Mouse (Mus musculus): ENCODE data around the gene Clstn2.

The Clstn2 gene

DNA sequence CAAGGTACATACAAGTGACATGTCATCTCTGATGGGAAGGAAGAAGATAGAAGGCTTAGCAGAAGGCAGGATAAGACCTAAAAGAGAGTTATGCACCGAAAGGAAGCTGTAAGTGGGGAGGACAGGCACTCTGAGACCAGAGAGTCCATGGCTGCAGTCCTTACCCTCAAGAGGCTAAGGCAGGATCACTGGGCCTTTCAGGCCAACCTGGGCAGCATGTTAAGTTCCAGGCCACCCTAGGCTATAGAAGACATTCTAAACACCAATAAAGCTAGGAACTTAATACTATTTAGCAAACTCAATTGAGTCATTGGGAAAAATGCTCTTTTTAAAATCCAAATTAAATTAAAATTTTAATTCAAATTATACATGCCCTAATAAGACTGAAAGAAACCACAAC lies 258.0 kb downstream of the Clstn2 start:
- DNase-seq (ENCODE audit: low spot score in 2 of 2) = no peak

DNA sequence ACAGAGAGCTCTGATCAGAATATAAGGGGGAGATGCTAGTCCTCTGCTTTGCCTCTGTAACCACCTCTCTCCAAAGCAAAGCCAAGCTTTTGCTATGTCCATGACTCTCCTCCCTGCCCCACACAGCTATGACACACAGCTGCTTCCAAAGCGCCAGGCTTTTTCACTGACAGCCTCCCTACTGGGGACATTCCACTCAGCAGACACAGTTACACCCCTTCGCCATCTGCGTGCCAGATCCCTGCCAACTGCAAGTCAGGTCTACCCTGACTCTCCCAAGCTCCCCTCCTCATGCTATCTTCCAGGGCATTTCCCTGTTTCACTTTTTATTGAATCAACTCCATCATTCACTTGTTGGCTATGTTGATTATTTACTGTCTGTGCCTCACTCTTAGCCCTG lies 259.1 kb downstream of the Clstn2 start:
- DNase-seq (ENCODE audit: low spot score in 2 of 2) = no peak

DNA sequence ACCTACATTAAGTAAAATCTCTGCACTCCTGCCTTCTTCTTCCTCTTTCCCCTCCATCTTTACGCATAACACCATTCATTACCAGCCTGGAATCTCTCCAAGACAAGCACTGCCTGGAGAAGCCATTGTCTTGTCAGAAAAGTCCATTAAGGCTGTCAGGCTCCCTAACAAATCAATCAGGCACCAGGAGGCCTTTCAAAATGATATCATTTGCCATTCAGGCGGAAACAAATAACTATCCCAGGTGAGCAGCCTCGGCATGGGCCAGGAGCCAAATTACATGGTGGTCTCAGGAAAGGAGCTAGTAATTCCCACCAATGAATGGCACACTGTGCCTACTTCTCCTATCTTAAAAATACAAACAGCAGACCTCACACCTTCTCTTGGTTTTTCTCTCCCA lies 260.6 kb downstream of the Clstn2 start:
- no peak for DNase-seq (ENCODE audit: low spot score in 2 of 2)

DNA sequence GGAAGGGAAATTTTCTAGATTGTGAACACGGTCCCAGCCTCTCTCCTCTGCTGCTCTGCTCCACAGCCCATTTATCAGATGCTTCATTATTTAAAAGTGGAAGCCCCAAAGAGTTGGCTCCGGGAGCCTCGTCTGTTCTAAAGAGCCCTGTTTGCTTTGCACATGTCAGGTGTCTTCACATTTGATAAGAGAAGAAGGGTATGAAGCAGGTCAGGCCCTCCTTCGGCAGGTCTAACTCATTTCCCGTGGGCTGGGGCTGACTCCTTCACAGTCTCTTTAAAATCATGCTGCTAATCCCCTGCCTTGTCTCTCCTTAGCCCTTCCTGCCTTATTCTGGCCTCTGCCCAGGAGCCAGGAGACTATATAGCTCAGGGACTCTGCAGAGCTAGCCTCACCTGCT lies 263.6 kb downstream of the Clstn2 start:
- no peak for DNase-seq (ENCODE audit: low spot score in 2 of 2)

DNA sequence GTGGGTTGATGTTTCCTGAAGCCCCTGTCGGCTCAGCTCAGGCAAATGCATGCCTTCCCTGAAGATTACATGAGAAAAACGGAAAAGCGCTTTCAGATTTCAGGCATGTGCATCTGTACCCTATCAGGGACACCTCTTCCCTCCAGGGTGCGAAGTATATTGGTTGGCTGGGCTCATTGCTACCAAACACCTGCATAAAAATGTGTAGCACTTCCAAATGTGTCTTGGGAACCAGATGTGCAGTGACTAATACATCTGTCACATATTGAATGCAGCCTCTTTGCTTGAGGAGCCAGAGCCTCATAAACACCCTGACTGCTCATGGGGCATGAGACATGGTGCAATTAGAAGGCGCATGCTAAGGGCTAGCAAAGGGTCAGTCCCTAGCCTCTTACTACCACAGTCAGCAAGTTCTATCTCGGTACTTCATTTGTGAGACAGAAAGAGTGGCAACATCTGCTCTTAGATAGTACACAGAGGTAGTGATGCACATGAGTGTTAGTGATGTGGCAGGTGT lies 267.7 kb downstream of the Clstn2 start:
- no peak for DNase-seq (ENCODE audit: low spot score in 2 of 2)

DNA sequence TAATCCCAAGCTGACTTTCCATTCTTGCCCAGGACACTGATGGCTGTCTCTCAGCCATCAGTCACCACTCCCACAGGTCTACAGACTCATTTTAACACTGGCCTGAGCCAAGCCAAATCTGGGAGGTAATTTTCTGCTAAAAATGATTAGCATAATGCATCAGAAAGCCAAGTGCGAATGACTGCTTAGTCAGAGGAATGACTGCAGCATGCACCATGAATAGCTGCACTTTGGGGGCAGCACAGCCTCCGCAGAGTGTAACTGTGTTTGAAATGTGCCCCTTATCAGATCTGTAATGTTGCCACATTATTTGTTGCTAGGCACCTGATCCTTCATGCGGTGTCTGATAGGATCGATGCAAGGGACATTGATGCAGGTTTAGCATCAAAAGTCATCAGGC lies 269.9 kb downstream of the Clstn2 start:
- no peak for DNase-seq (ENCODE audit: low spot score in 2 of 2)

DNA sequence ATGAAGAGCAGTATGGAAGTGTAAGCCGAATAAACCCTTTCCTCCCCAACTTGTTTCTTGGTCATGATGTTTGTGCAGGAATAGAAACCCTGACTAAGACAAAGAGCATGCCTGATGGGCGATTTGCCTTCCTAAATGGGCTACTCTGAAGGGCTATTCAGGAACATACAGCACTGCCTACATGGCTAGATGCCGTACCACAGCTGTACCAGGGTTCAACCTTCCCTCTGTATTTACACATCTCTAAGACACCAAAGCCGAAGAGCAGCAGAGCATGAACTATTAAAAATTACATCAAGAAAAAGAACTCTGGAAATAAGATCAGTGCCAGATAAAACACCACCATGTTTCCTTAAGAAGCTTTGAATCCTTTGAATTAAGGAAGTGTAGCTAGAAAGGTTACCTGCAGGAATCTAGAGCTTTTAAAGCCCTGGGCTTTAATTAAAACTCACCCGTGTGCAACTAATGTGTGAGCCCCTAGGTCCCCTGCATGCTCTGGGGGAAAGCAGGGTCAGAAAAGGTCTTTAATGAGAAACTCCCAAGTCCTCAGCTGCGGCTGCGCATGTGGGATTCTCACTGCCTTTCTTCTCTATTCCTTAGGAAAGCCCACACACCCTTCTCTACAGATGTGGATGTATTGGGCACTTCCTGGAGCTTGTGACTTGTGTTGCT lies 277.2 kb downstream of the Clstn2 start:
- no peak for DNase-seq (ENCODE audit: low spot score in 2 of 2)

DNA sequence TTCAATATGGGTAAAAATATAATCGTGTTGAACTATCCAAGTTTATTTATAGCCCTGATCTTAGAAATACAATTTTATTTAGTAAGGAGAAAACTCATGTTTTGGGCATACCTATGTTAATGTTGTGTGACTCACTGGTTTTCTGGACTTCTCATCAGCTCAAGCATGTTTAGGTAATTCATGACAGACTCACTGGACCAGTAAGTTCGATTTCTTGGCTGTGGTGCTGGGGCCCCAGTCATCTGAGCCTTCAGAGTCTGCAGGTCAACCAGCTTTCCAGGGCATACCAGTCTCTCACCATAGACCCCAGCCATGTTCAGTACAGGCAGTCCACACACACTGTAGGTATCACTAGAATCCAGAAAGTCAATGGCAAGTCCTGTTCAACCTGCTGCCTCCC lies 279.3 kb downstream of the Clstn2 start:
- DNase-seq (ENCODE audit: low spot score in 2 of 2) = no peak

DNA sequence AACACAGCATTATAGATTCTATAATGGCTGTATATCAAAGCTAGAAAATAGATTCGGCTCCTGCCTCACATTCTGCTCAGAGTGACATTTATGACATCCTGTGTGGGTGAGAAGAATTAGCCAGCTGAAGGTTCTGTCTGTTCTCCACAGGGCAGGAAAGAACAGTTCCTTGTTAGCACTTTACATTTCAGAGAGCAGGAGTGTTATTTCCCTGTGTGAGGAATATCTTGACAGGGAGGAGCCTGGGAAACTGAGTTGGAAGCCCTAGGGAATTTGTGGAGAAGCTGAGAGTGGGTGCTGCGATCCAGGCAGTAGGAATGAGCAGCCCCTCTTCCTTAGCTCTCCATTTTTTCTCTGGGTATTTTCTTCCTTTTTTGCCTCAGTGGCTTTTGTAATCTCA lies 286.4 kb downstream of the Clstn2 start:
- DNase-seq (ENCODE audit: low spot score in 2 of 2) = no peak

DNA sequence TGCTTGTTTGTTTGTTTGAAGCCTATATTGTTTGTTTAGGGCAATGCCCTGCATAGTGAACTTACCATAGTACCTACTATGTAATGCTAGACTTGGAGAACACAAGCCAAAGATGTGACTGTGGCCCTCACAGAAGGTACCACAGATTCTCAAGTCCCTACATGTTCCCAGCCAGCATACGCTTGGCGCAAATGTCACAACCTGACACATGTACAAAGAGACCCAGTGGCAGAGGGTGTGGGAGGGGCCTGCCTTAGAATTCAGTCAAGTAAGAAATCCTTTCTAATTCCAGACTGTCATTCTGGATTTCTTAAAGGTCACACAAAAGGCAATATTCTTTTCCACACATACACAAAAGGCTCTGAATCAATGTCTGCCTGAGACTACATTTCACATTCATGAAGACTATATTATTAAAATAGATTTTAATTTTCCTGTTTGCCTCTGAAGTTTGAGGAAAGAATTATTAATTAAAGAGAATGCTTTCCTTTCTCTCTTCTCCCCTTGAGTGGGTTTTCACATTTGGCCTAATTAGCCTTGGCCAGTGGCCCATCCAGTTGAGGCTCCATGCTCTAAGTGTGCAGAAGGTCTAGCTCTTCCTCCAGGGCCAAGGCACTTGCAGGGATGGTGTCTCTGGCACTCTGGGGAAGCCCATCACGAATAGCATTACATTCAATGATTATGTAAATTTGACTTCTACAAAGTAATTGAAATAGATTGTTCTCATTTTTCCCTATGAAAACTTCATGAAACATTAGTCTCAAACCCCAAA lies 305.1 kb downstream of the Clstn2 start:
- no peak for DNase-seq (ENCODE audit: low spot score in 2 of 2)

DNA sequence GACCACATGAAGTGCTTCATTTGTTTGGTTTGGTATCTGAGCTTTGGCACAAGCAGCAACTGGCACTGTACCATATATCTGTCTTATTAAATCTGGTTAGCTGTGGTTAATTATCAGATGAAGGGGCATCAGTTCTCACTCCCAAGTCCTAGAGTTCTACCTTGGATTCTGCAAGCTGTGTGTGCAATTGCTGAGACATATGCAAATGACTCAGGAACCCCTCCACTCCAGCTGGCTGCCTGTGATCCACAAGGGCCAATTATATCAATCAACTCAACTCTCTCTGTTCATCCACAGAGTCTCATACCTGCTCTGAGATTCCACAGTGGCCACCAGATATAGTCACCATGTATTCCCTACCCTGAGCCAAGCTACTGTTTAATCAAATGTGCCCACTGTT lies 315.3 kb downstream of the Clstn2 start:
- no peak for DNase-seq (ENCODE audit: low spot score in 2 of 2)

DNA sequence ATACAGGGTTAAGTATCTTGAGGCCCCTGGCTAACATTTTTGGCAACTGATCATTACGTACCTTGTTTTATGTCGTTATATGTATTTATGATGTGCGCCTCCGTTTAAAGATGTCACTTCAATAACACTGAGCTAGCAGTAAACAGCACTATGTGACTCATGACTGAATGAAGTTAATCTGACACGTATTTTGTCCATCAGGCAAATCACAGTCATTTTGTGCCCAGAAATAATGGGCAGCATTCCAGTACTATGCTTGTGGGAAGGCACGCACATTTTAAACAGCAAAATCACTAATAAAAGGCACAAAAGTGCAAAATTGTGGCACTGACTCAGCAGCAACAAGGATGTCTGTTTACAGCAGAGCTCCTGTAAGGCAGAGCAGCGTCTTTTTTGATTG lies 316.0 kb downstream of the Clstn2 start:
- no peak for DNase-seq (ENCODE audit: low spot score in 2 of 2)

DNA sequence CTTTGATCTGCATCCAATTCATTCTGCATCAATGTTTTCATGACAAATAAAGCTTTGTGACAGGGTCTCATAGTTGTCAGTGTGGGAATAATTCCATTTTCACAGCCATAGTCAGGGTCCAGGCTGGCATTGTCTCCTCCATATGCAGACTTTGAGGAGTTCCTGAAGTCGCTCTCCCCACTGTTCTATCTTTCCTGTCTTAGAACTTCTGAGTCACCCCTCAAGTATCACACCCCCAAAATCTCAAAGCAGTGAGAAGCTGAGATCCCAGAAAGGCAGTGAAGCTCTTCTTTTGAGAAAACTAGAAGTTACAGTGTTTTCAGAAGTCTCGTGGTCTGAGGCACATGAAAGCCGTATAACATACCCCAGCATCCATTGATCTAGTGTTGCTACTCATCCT lies 320.1 kb downstream of the Clstn2 start:
- DNase-seq (ENCODE audit: low spot score in 2 of 2) = no peak

DNA sequence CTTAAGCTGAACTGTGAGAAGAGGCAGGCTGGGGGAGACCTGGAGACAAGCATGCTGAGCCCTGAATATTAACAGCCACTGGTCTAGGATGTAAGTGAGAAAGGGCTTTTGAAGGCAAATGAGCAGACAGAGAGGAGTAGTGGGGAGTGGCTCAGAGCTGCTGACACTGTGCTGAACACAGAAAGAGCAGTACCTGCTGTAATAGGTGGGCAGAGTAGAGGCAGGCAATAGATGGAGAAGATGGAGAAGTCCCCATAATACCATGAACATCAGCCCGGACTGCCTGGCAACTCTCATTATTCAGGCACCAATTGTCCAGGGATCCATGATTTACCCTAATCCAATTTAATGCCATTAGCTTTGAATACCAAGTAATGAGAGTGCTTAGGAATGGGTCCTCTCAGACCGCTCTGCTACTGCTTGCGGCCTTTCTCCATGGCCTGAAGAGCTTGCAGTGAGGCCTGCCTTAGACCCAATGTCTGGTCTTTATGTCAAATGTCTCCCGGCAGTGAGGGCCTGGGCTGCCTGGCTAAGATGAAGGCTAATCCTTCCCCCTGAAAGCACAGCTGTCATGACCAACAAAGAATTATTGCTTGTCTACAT lies 329.0 kb downstream of the Clstn2 start:
- no peak for DNase-seq (ENCODE audit: low spot score in 2 of 2)

DNA sequence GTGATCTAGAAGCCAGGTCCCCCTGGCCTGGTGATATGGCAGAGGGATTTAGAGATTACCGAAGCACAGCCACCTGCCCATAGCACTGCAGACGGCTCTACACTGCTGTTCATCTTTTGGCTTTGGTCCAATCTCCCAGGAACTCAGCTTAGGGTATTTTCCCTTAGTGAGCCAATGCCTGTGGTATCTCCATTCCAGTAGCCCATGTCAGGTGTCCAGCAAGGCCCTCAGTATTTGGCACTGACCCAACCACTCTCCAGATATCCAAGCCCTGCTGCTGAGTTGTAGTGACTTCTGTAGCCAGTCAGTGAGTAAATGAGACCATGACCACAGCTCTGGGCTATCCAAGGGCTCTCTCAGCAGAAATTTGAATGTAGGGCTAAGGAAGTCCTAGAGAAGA lies 330.0 kb downstream of the Clstn2 start:
- no peak for DNase-seq (ENCODE audit: low spot score in 2 of 2)

DNA sequence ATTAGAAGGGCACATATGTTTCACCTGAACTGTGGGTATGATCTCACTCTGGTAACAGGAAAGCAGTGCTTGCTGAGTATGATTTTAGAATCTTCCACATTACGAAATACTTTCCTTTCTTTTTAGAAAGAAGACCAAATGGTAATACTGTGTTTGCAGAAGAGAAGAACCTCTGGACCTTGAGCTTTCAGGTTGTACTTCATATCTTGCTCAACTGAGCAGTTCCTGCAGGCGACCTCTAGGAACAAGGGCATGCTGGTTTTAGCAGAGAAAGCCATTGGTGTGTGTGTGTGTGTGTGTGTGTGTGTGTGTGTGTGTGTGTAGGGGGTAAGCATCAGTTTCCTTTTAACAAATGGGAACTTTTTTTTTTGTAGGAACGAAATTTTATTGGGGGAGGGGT lies 333.0 kb downstream of the Clstn2 start:
- no peak for DNase-seq (ENCODE audit: low spot score in 2 of 2)

DNA sequence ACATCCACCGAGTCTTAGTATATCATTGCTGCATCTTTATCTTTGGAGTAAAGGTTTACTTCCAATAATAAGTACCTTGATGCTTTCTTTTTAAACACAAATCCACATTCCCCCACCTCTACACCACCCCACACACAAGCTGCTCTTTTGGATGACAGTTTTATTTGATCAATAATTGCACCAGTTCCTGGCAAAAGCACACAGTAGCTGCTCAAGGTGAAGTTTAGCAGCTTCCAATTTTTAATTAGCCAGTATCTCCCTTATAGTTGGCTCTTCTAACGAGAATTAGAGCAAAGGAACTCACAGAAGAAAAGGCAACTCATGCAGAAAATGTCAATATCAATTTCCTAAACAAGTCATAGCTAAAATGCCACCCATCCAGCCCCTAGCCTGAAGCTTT lies 334.0 kb downstream of the Clstn2 start:
- DNase-seq (ENCODE audit: low spot score in 2 of 2) = no peak

DNA sequence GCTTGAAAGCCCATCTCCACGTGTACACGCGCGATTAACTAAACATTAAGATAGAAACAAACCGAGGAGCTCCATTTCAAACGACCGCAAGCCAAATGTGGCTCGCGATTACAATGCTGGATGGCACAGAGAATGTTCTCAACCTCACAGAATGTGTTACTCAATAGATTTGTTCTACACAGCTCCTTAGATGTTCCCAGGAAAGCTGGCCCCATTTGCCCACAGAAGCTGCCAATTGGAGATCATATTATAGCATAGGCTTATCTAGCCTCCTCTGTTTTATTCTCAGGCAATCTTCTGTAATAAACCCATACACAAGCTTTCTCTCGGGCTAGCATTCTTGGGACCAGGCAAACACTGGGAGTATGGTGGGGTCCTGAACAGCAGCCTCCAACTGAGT lies 334.9 kb downstream of the Clstn2 start:
- DNase-seq (ENCODE audit: low spot score in 2 of 2) = no peak

DNA sequence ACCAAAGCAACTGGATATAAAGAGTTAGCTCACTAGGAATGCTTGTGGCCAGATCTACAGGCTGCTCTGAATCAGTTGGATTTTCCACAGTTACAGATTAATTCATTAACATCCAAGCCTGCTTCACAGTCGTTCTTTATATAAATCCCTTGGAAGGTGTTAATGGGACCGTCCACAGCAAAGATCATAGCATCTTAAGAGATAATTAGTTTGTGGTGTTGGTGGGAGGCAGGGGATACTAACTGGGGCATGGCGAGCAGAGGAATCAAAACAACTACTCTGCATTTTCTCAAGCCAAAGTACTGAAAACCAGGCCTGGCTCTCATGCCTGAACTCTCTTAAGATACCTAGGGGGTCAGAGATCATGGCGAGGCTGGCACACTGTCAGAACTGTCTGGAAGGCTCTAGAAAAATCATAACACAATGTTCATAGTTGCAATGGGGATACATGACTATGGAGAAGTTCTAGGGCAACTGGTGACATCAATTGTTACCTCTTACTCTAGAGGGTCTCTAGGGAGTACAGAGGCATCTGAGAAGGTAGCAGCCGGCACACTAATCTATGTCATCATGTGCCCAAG lies 336.2 kb downstream of the Clstn2 start:
- DNase-seq (ENCODE audit: low spot score in 2 of 2) = no peak

DNA sequence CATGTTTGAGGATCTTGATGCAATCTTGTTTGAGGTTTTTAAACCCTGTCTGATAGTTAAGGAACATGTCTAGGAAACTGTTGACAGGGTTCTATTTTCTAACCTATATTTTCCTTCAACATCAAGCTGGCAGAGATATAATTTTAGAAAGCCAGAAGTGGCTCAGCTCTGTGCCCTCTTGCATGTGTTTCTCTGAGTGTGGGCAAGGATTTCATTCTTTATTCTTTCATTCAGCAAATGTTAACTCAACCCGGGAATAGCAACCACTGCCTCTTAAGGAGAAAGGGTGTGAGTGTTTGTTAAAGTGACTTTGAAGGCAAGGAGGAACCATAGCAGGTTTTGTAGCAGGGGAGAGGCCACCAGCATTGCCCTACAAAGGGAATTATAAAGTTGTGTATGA lies 337.7 kb downstream of the Clstn2 start:
- DNase-seq (ENCODE audit: low spot score in 2 of 2) = no peak

DNA sequence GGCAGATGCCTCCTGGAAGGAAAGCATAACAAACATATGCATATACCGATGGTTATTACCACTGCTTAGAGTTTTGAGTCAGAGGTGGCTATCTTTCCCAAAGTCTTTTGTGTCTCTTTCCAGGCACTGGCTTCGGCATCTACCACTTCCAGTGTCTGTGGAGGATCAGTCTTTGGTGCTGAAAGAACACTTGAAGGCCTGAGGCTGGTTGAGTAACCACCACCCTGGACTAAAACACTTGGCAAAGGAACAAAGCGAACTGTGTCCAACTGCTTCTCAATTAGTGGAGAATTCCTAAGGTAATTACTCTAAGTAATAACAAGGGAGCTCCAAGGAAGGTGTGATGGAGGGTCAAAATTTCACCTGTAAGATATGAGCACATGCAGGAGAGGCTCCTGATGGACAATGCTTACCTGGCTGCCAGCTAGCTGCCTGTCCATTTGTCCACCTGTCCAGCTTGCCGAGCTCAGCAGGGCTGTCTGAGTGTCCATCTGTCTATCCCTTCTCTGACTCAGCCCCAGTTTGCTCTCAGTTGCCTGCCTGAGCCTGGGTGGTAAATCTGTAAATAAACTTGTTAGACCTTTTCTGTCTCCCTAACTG lies 346.1 kb downstream of the Clstn2 start:
- no peak for DNase-seq (ENCODE audit: low spot score in 2 of 2)

DNA sequence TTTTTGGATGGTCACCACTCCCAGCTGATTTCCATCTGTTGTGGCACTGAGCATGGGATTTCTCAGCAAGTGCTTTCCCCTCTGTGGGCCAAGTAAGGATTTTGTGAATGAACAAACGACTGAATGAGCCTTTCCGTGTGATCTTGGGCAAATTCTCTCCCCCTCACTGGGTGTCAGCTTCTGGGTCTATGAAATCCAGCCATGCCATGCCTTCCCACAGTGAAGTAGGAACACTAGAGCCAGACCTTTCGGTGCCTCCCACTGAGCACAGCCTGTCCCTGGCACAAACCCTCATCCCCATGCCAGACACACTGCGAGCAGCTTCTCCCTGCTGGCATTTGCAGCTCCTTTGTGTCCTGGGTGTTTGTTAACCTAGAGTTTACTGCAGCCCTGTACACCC lies 347.3 kb downstream of the Clstn2 start:
- DNase-seq (ENCODE audit: low spot score in 2 of 2) = no peak

Data from urinary bladder, postnatal 36 days (tissue).